Mouse (Mus musculus) liver, embryonic 14.5 days (tissue): ENCODE results near the gene Atrnl1. TPM values are rescaled to one million over a fixed set of nuclear protein-coding genes. Genes with fewer than 3 reads are reported as not detected.

Experiments
- ATAC-seq: fragments of 200-750 bp; cut with Nextera tagmentation; 2 replicates; pipeline ENCODE4 v1.8.0; 2017; ENCODE audit warnings: moderate number of reproducible peaks, mild to moderate bottlenecking, moderate library complexity; ENCODE audit not compliant: insufficient read depth
- DNase-seq, 3 experiments: peaks; one replicate each; pipeline ENCODE4 v3.0.0-alpha.2; 2012 to 2013; ENCODE audit warnings: low read depth in 3 of 3, low spot score in 3 of 3
- H3K27ac ChIP-seq: fragments of 300-500 bp; sonication (generic); 2 replicates; pipeline ENCODE4 v1.5.1; 2014; ENCODE audit warnings: moderate library complexity, mild to moderate bottlenecking, control low read depth, inconsistent platforms
- H3K27me3 ChIP-seq: fragments of 300-500 bp; sonication (generic); 2 replicates; pipeline ENCODE4 v1.6.1; 2014; ENCODE audit warnings: mild to moderate bottlenecking, low read length, moderate library complexity; ENCODE audit not compliant: control insufficient read depth, insufficient read depth
- H3K36me3 ChIP-seq: fragments of 300-500 bp; sonication (generic); replicated peaks from 2 replicates; pipeline ENCODE4 v1.6.1; 2014; ENCODE audit warnings: low read depth; ENCODE audit not compliant: control insufficient read depth, insufficient read depth
- H3K4me1 ChIP-seq, 2 experiments: fragments of 200-500 bp in 1 of 2; fragments of 300-500 bp in 1 of 2; sonication (generic) in 1 of 2; replicated peaks; 2 replicates each; pipeline ENCODE4 v1.6.1; 2012 to 2014; ENCODE audit warnings: antibody characterized with exemption in 1 of 2, inconsistent platforms in 1 of 2, low read length in 1 of 2; ENCODE audit not compliant: control insufficient read depth in 2 of 2, insufficient read depth in 2 of 2
- H3K4me2 ChIP-seq: fragments of 300-500 bp; sonication (generic); 2 replicates; pipeline ENCODE4 v1.6.1; 2014; ENCODE audit warnings: low read depth, mild to moderate bottlenecking, control low read depth, moderate library complexity
- H3K4me3 ChIP-seq, 2 experiments: fragments of 200-500 bp in 1 of 2; fragments of 300-500 bp in 1 of 2; sonication (generic) in 1 of 2; 2 replicates each; pipeline ENCODE4 v1.5.1; 2012 to 2014; ENCODE audit warnings: low read depth in 2 of 2, low read length in 2 of 2, mild to moderate bottlenecking in 2 of 2, control low read depth in 1 of 2, inconsistent platforms in 1 of 2, moderate library complexity in 1 of 2; ENCODE audit not compliant: insufficient read depth in 1 of 2
- H3K9ac ChIP-seq: fragments of 300-500 bp; sonication (generic); replicated peaks from 2 replicates; pipeline ENCODE4 v1.6.1; 2014; ENCODE audit warnings: mild to moderate bottlenecking, control low read depth, moderate library complexity
- H3K9me3 ChIP-seq: fragments of 300-500 bp; sonication (generic); 2 replicates; pipeline ENCODE4 v1.6.1; 2016; ENCODE audit warnings: low read length, mixed read lengths; ENCODE audit not compliant: control insufficient read depth
- CTCF ChIP-seq: IDR thresholded peaks from 2 replicates; pipeline ENCODE4 v1.5.1; 2016; ENCODE audit warnings: antibody characterized with exemption, low read depth, control low read depth
- EP300 ChIP-seq: IDR thresholded peaks from 2 replicates; pipeline ENCODE4 v1.6.1; 2016; ENCODE audit warnings: antibody characterized with exemption, low read depth
- WGBS: fragments of 180-500 bp; shearing (Covaris S2); extraction: QIAGEN DNeasy Blood & Tissue Kit; methylation state at CpG from one replicate; pipeline ENCODE4 v1.1.7; 2014; ENCODE audit not compliant: insufficient replicate concordance; 5-methylcytosine and 5-hydroxymethylcytosine counted together
- polyA plus RNA-seq, 2 experiments: library from polyadenylated mRNA; depleted of rRNA in 1 of 2; stranded (reverse) in 1 of 2; unstranded in 1 of 2; fragments of >200 nt; fragmentation: Nextera tagmentation in 1 of 2; extraction: Ambion mirVana in 1 of 2; gene quantifications; 2 replicates each; pipeline versions ENCODE4 v1.2.1 to v1.2.3; 2012 to 2014

The Atrnl1 gene
- polyA plus RNA-seq, 2 experiments, result 0.46 to 1.3 TPM

DNA sequence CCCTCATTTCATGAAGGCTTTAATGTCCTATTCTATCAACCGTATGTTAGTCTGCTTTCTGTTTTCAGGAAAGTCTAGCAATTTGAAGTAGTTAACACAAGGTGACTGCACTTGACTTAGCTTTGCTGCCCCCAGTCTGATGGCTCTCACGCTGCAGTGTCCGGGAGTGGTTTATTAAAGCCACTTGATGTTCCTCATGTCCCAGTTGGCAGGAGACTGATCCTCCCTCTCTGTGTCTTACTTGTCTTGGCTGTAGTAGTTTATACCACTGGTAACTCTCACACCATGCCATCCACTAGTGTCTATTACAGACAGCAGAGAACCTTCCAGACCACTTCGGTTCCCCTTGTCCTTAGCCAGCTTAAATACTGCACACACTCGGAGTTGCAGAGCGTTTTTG lies 404.9 kb downstream of the Atrnl1 start:
- no peak overlapping the region for H3K4me3 ChIP-seq
- H3K4me2 ChIP-seq, result no peak overlapping the region
- H3K36me3 ChIP-seq, result no peaks in the 10 kb centered on the region
- no peaks in the 10 kb centered on the region for H3K4me1 ChIP-seq
- H3K9me3 ChIP-seq, result no peaks in the 10 kb centered on the region
- DNase-seq, result no peak
- no peak overlapping the region for H3K27ac ChIP-seq
- no peak overlapping the region for H3K9ac ChIP-seq
- 75% methylated on average over 6 of the region's 6 CpGs for WGBS
- H3K27me3 ChIP-seq, result no peaks in the 10 kb centered on the region
- no peak for ATAC-seq
- TF ChIP-seq EP300 (no peak), CTCF (no peak)

DNA sequence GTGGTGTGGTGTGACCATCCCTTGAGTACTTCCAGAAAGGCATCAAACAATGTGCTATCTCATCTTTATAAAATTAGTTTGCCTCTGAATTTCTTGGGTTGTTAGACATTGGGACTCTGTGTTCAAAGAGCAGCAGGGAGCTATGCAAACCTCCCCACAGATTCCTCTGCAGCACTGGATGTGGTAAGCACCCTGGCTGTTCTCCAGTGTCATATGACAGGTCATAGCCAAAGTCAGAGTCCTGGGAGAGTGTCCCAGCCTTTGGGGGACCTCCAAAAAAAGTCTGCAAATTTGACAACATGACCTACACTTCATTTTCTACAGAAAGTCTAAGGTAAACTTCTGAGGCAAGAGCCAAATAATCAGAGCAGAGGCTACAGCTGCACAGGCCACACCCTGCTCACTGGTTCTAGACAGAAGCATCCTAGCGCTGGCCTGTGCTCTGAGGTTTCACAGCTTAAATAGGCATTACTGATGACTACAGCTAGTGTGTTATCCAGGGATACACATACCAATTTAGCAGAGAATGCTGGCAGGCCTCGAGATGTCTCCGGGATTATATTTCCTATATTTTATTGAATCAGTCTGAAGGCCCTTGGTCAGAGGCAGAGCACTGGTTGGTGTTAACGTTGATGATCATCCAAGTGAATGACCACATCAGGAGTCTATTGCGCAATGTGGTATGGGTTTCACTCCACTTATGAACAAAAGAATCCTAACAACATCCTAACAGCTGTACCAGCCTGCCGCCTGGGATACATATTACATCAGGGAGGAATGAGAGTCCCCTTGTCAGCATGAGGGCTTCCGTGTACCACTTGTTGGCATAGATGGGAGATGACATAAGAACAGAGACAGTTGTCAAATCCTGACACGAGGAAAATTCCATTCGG lies 406.0 kb downstream of the Atrnl1 start:
- Histone ChIP-seq H3K4me1 (0 out of 4 replicates have a peak, but pooled peaks cover 0 to under 1% of the 10 kb centered on the region in 2 experiments), H3K4me2 (no peak overlapping the region), H3K36me3 (no peaks in the 10 kb centered on the region), H3K9me3 (no peaks in the 10 kb centered on the region), H3K27me3 (no peaks in the 10 kb centered on the region), H3K4me3 (no peak overlapping the region), H3K9ac (no peak overlapping the region), H3K27ac (no peak overlapping the region)
- ATAC-seq, result no peak
- TF ChIP-seq CTCF, result no peak
- no peak for TF ChIP-seq EP300
- DNase-seq, result no peak
- 73% methylated on average over 9 of the region's 9 CpGs for WGBS

DNA sequence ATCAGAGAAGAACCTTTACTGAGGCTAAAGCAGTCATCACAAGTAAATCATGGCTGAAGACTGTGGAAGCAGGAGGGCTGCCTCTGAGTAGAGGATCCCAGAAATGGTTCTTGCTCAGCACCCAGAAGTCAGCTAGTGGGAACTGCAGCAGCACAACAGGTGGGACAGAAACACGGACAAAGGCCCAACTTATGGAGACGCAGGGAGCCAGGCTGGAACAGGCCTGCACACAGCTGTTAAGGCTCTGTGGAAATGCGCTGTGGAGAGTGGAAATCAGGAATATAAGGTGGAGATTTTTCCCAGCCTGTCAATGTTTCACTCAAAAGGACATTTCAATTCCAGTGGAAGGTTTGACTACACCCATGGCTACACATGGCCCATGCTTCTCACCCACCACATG lies 406.6 kb downstream of the Atrnl1 start:
- TF ChIP-seq CTCF, result no peak
- TF ChIP-seq EP300, result no peak
- DNase-seq (no peak), ATAC-seq (no peak)
- Histone ChIP-seq H3K27me3 (no peaks in the 10 kb centered on the region), H3K4me3 (no peak overlapping the region), H3K27ac (no peak overlapping the region), H3K36me3 (no peaks in the 10 kb centered on the region), H3K9me3 (no peaks in the 10 kb centered on the region), H3K9ac (no peak overlapping the region), H3K4me2 (no peak overlapping the region), H3K4me1 (0 out of 4 replicates have a peak, but pooled peaks cover 0 to 2% of the 10 kb centered on the region in 2 experiments)
- WGBS, result 77% methylated on average over 3 of the region's 3 CpGs

DNA sequence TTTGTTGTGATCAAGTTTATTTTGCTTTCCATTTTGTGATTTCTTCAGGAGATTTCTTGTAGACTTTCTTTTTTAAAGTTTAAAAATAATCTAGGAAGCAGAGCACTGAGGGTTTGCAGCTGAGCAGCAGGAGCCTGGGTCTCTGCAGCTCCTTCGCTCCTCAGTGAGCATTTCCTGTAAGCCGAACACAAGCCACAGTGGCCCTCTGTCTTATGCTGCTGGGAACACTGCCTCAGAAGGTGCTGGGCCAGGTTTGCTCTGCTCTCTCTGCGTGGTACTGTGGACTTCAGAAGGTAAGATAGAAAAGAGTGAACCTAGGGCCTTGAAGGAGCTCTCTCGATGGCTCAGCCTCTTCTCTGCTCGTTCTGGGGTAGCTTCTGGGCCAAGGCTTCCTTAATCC lies 407.9 kb downstream of the Atrnl1 start:
- no peak overlapping the region for H3K27ac ChIP-seq
- ATAC-seq (no peak), DNase-seq (no peak)
- H3K4me3 ChIP-seq, result no peak overlapping the region
- H3K9me3 ChIP-seq, result no peaks in the 10 kb centered on the region
- H3K27me3 ChIP-seq, result no peaks in the 10 kb centered on the region
- 54% methylated on average over 5 of the region's 5 CpGs for WGBS
- H3K4me2 ChIP-seq, result no peak overlapping the region
- H3K9ac ChIP-seq, result no peak overlapping the region
- no peak for TF ChIP-seq CTCF
- no peak for TF ChIP-seq EP300
- H3K36me3 ChIP-seq, result no peaks in the 10 kb centered on the region
- 0 out of 4 replicates have a peak, but pooled peaks cover 0 to 2% of the 10 kb centered on the region in 2 experiments for H3K4me1 ChIP-seq

DNA sequence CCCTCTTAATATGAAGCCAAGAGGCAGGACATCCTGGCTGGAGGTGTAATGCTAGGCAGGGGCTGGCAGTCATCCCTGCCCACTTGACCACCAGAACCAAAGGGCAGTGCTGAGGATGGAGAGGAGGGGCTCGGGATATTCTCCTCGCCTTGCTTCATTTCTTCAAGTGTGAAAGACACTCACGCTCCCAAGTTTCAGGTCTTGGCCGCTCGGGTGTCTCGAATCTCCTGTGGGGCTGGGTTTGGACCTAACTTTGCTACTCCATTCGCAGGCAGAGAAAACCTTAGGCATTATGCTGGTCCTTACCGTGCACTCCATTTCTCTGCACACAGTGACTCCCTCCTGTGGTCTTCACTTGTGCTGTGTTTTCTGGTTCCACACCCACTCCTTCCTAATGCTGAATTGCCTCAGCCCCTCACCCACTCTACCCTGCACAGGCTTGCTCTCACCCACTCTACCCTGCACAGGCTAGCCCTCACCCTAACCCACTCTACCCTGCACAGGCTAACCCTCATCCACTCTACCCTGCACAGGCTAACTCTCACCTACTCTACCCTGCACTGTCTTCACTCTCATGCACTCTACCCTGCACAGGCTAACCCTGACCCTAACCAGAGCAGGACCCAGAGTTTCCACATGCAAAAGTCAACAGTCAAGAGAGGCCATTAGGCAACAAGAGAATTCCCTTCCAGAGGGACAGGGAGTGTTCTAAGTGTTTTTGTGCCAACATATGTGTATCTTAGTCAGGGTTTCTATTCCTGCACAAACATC lies 410.9 kb downstream of the Atrnl1 start:
- WGBS, result 73% methylated on average over 8 of the region's 8 CpGs
- Histone ChIP-seq H3K27me3 (no peaks in the 10 kb centered on the region), H3K9me3 (no peaks in the 10 kb centered on the region), H3K4me2 (no peak overlapping the region), H3K4me3 (no peak overlapping the region), H3K27ac (no peak overlapping the region), H3K36me3 (no peaks in the 10 kb centered on the region), H3K9ac (no peak overlapping the region), H3K4me1 (0 out of 4 replicates have a peak, but pooled peaks cover 0 to 2% of the 10 kb centered on the region in 2 experiments)
- DNase-seq (no peak), ATAC-seq (0 out of 2 replicates have a peak, but pooled peaks have one; percentile 28)
- TF ChIP-seq CTCF (no peak), EP300 (no peak)
